Mouse (Mus musculus) stomach, embryonic 14.5 days (tissue): ENCODE data around the gene Foxj3. TPM values are rescaled to one million over a fixed set of nuclear protein-coding genes. Genes with fewer than 3 reads are reported as not detected.

Experiments
- ATAC-seq: fragments of 200-750 bp; cut with Nextera tagmentation; 2 replicates; pipeline ENCODE4 v1.8.0; 2017; ENCODE audit warnings: low read depth, moderate TSS enrichment; ENCODE audit not compliant: insufficient number of reproducible peaks, insufficient read depth, low FRiP score
- H3K27ac ChIP-seq: fragments of 300-500 bp; sonication (generic); 2 replicates; pipeline ENCODE4 v1.5.1; 2014; ENCODE audit warnings: mild to moderate bottlenecking, low read length, moderate library complexity, mixed read lengths
- H3K27me3 ChIP-seq: fragments of 300-500 bp; sonication (generic); 2 replicates; pipeline ENCODE4 v1.6.1; 2014; ENCODE audit warnings: low read length, control low read depth, mixed read lengths; ENCODE audit not compliant: control insufficient read depth, insufficient read depth
- H3K36me3 ChIP-seq: fragments of 300-500 bp; sonication (generic); 2 replicates; pipeline ENCODE4 v1.6.1; 2014; ENCODE audit warnings: mild to moderate bottlenecking, control low read depth, low read length, moderate library complexity, mixed read lengths; ENCODE audit not compliant: control insufficient read depth, insufficient read depth
- H3K4me1 ChIP-seq: fragments of 300-500 bp; sonication (generic); 2 replicates; pipeline ENCODE4 v1.6.1; 2014; ENCODE audit warnings: low read length, control low read depth, mixed read lengths; ENCODE audit not compliant: control insufficient read depth, insufficient read depth
- H3K4me2 ChIP-seq: fragments of 300-500 bp; sonication (generic); replicated peaks from 2 replicates; pipeline ENCODE4 v1.6.1; 2014; ENCODE audit warnings: low read depth, low read length, control low read depth
- H3K4me3 ChIP-seq: fragments of 300-500 bp; sonication (generic); 2 replicates; pipeline ENCODE4 v1.5.1; 2014; ENCODE audit warnings: low read depth, low read length, control low read depth
- H3K9ac ChIP-seq: fragments of 300-500 bp; sonication (generic); replicated peaks from 2 replicates; pipeline ENCODE4 v1.6.1; 2014; ENCODE audit warnings: low read depth, mild to moderate bottlenecking, control low read depth, low read length, moderate library complexity, mixed read lengths
- H3K9me3 ChIP-seq: fragments of 300-500 bp; sonication (generic); 2 replicates; pipeline ENCODE4 v1.6.1; 2016; ENCODE audit warnings: low read depth, low read length, control low read depth; ENCODE audit not compliant: control insufficient read depth
- WGBS: fragments of 180-500 bp; shearing (Covaris S2); extraction: QIAGEN DNeasy Blood & Tissue Kit; methylation state at CpG from one replicate; pipeline ENCODE4 v1.1.7; 2014; 5-methylcytosine and 5-hydroxymethylcytosine counted together
- polyA plus RNA-seq: library from polyadenylated mRNA; unstranded; fragments of >200 nt; fragmentation: Nextera tagmentation; extraction: Ambion mirVana; gene quantifications from 2 replicates; pipeline ENCODE4 v1.2.1, GENCODE M21; 2014

Foxj3 gene
- polyA plus RNA-seq, 1 experiment from 2014 or later = 26.8 TPM

- Histone ChIP-seq H3K4me2 (no peak overlapping the region), H3K27me3 (no peaks in the 10 kb centered on the region), H3K4me3 (no peak overlapping the region), H3K9ac (no peak overlapping the region), H3K9me3 (no peaks in the 10 kb centered on the region), H3K27ac (no peak overlapping the region), H3K4me1 (no peaks in the 10 kb centered on the region), H3K36me3 (no peaks in the 10 kb centered on the region)
- WGBS = 51% methylated on average over 2 of the region's 2 CpGs
- ATAC-seq = no peak
Observed at GRCm38 (mm10) chr4:119658246-119658645, 121.4 kb downstream of the Foxj3 start.

- 74% methylated on average over 4 of the region's 4 CpGs for WGBS
- no peak for ATAC-seq
Observed at GRCm38 (mm10) chr4:119658731-119659130, 121.9 kb downstream of the Foxj3 start, which contains the start of gene Guca2b. Gene Guca2b (minus strand): TSS chr4:119658954.

GRCm38 (mm10) chr4:119660007-119660406 lies 123.2 kb downstream of the Foxj3 start:
- ATAC-seq = no peak
- Histone ChIP-seq H3K27ac (no peak overlapping the region), H3K36me3 (no peaks in the 10 kb centered on the region), H3K27me3 (no peaks in the 10 kb centered on the region), H3K4me2 (no peak overlapping the region), H3K9ac (no peak overlapping the region), H3K4me1 (no peaks in the 10 kb centered on the region), H3K9me3 (no peaks in the 10 kb centered on the region), H3K4me3 (no peak overlapping the region)
- 81% methylated on average over 8 of the region's 8 CpGs for WGBS

More at GRCm38 (mm10) chr4:119658731-119659130, 121.9 kb downstream of the Foxj3 start, which contains the start of gene Guca2b:
- Histone ChIP-seq H3K9me3 (no peaks in the 10 kb centered on the region), H3K27me3 (no peaks in the 10 kb centered on the region), H3K36me3 (no peaks in the 10 kb centered on the region), H3K4me3 (no peak within 1 kb of the TSS), H3K9ac (no peak within 1 kb of the TSS), H3K4me2 (no peak within 1 kb of the TSS), H3K4me1 (no peaks in the 10 kb centered on the region), H3K27ac (no peak within 1 kb of the TSS)

- H3K4me2 ChIP-seq = no peak overlapping the region
- H3K27me3 ChIP-seq = no peaks in the 10 kb centered on the region
- no peak overlapping the region for H3K9ac ChIP-seq
- 68% methylated on average over 4 of the region's 4 CpGs for WGBS
- no peaks in the 10 kb centered on the region for H3K36me3 ChIP-seq
- no peaks in the 10 kb centered on the region for H3K4me1 ChIP-seq
- no peak overlapping the region for H3K4me3 ChIP-seq
- ATAC-seq = no peak
- H3K27ac ChIP-seq = no peak overlapping the region
- H3K9me3 ChIP-seq = no peaks in the 10 kb centered on the region
Observed at GRCm38 (mm10) chr4:119662151-119662550, 125.3 kb downstream of the Foxj3 start.

- no peaks in the 10 kb centered on the region for H3K27me3 ChIP-seq
- no peaks in the 10 kb centered on the region for H3K36me3 ChIP-seq
- H3K4me1 ChIP-seq = no peaks in the 10 kb centered on the region
- WGBS = 79% methylated on average over 7 of the region's 7 CpGs
- no peak overlapping the region for H3K27ac ChIP-seq
- no peak overlapping the region for H3K4me3 ChIP-seq
- ATAC-seq = no peak
- H3K9ac ChIP-seq = no peak overlapping the region
- H3K9me3 ChIP-seq = no peaks in the 10 kb centered on the region
- H3K4me2 ChIP-seq = no peak overlapping the region
Observed at GRCm38 (mm10) chr4:119662976-119663375, 126.2 kb downstream of the Foxj3 start.

- Histone ChIP-seq H3K4me3 (no peak overlapping the region), H3K9ac (no peak overlapping the region), H3K4me2 (no peak overlapping the region), H3K27me3 (no peaks in the 10 kb centered on the region), H3K9me3 (no peaks in the 10 kb centered on the region), H3K4me1 (no peaks in the 10 kb centered on the region), H3K27ac (no peak overlapping the region), H3K36me3 (no peaks in the 10 kb centered on the region)
- 91% methylated on average over 14 of the region's 14 CpGs for WGBS
- ATAC-seq = no peak
Observed at GRCm38 (mm10) chr4:119663409-119664095, 126.7 kb downstream of the Foxj3 start.

GRCm38 (mm10) chr4:119665166-119665565 lies 128.4 kb downstream of the Foxj3 start:
- H3K4me1 ChIP-seq = no peaks in the 10 kb centered on the region

GRCm38 (mm10) chr4:119666116-119666515 lies 129.3 kb downstream of the Foxj3 start:
- no peaks in the 10 kb centered on the region for H3K36me3 ChIP-seq

More at GRCm38 (mm10) chr4:119665166-119665565, 128.4 kb downstream of the Foxj3 start:
- Histone ChIP-seq H3K36me3 (no peaks in the 10 kb centered on the region), H3K4me3 (no peak overlapping the region), H3K9me3 (no peaks in the 10 kb centered on the region), H3K27ac (no peak overlapping the region), H3K27me3 (no peaks in the 10 kb centered on the region), H3K4me2 (no peak overlapping the region), H3K9ac (no peak overlapping the region)
- ATAC-seq = no peak
- 75% methylated on average over 2 of the region's 2 CpGs for WGBS

GRCm38 (mm10) chr4:119667454-119667853 lies 130.7 kb downstream of the Foxj3 start:
- 26% methylated on average over 5 of the region's 5 CpGs for WGBS
- H3K4me3 ChIP-seq = no peak overlapping the region
- H3K27me3 ChIP-seq = no peaks in the 10 kb centered on the region
- H3K36me3 ChIP-seq = no peaks in the 10 kb centered on the region
- no peaks in the 10 kb centered on the region for H3K4me1 ChIP-seq
- ATAC-seq = no peak
- H3K4me2 ChIP-seq = no peak overlapping the region
- no peaks in the 10 kb centered on the region for H3K9me3 ChIP-seq
- no peak overlapping the region for H3K27ac ChIP-seq
- H3K9ac ChIP-seq = no peak overlapping the region

More at GRCm38 (mm10) chr4:119666116-119666515, 129.3 kb downstream of the Foxj3 start:
- Histone ChIP-seq H3K4me3 (no peak overlapping the region), H3K9me3 (no peaks in the 10 kb centered on the region), H3K4me2 (no peak overlapping the region), H3K4me1 (no peaks in the 10 kb centered on the region), H3K9ac (no peak overlapping the region), H3K27ac (no peak overlapping the region), H3K27me3 (no peaks in the 10 kb centered on the region)
- ATAC-seq = no peak
- WGBS = 42% methylated on average over 8 of the region's 8 CpGs
